Mouse (Mus musculus): ENCODE data around the gene Znrf3.

- no peak for TF ChIP-seq CTCF (IDR thresholded peaks at IDR 0.05; ENCODE audit: control insufficient read depth, insufficient read depth, low read length)
- no peak for TF ChIP-seq POLR2A (IDR thresholded peaks at IDR 0.05; ENCODE audit: borderline replicate concordance, control insufficient read depth, low read depth, low read length)
Measured at GRCm38 (mm10) chr11:5404180-5404579, 40.5 kb downstream of the Znrf3 start.

Measured in bone marrow, adult 2 months (tissue).